Mouse (Mus musculus) CH12.LX (cell line): ENCODE measurements around the gene Kcnd3.

Source experiments
- CHD1 ChIP-seq: IDR thresholded peaks from 2 replicates; pipeline ENCODE4 v1.6.1; 2012; ENCODE audit warnings: low read depth, low read length, improper control_type of control experiment, inconsistent platforms
- CHD2 ChIP-seq: IDR thresholded peaks from 2 replicates; pipeline ENCODE4 v1.6.1; 2011; ENCODE audit warnings: low read length, improper control_type of control experiment
- CTCF ChIP-seq, 2 experiments: IDR thresholded peaks in 1 of 2; conservative IDR thresholded peaks in 1 of 2; 2 replicates each; pipeline ENCODE4 v1.5.1; 2011 to 2012; ENCODE audit warnings: low read depth in 2 of 2, low read length in 2 of 2, improper control_type of control experiment in 1 of 2, inconsistent platforms in 1 of 2, mild to moderate bottlenecking in 1 of 2, moderate library complexity in 1 of 2
- EP300 ChIP-seq: IDR thresholded peaks from 2 replicates; pipeline ENCODE4 v1.6.1; 2011; ENCODE audit warnings: low read length, improper control_type of control experiment
- ETS1 ChIP-seq: conservative IDR thresholded peaks from 2 replicates; pipeline ENCODE4 v1.6.1; 2012; ENCODE audit warnings: low read depth, mild to moderate bottlenecking, inconsistent platforms, low read length, improper control_type of control experiment, moderate library complexity
- HCFC1 ChIP-seq: IDR thresholded peaks from 2 replicates; pipeline ENCODE4 v1.6.1; 2012; ENCODE audit warnings: low read depth, mild to moderate bottlenecking, inconsistent platforms, low read length, improper control_type of control experiment
- MAZ ChIP-seq: IDR thresholded peaks from 2 replicates; pipeline ENCODE4 v1.6.1; 2012; ENCODE audit warnings: low read depth, mild to moderate bottlenecking, inconsistent platforms, low read length, improper control_type of control experiment, moderate library complexity
- POLR2A ChIP-seq: IDR thresholded peaks from 2 replicates; pipeline ENCODE4 v1.6.1; 2011; ENCODE audit warnings: low read depth, mild to moderate bottlenecking, improper control_type of control experiment, low read length
- USF1 ChIP-seq: IDR thresholded peaks from 2 replicates; pipeline ENCODE4 v1.6.1; 2014; ENCODE audit warnings: low read depth, mild to moderate bottlenecking, inconsistent platforms, low read length, improper control_type of control experiment
- ZC3H11A ChIP-seq: IDR thresholded peaks from 2 replicates; pipeline ENCODE4 v1.6.1; 2012; ENCODE audit warnings: low read depth, mild to moderate bottlenecking, inconsistent platforms, low read length, improper control_type of control experiment

- no peak for TF ChIP-seq ETS1
- TF ChIP-seq EP300 = no peak
- TF ChIP-seq ZC3H11A = no peak
- no peak for TF ChIP-seq POLR2A
- TF ChIP-seq CHD2 = no peak
- no peak for TF ChIP-seq HCFC1
- no peak for TF ChIP-seq USF1
- TF ChIP-seq CTCF (conservative IDR thresholded peaks at IDR 0.05 in 1 of 2, IDR thresholded peaks at IDR 0.05 in 1 of 2; ENCODE audit: low read depth in 2 of 2, low read length in 2 of 2) = no peak
- TF ChIP-seq CHD1 = no peak
- no peak for TF ChIP-seq MAZ
Observed at GRCm38 (mm10) chr3:105705561-105705960, 253.4 kb downstream of the Kcnd3 start.
